Mouse (Mus musculus): ENCODE data around the gene Gm43720. TPM values are rescaled to one million over a fixed set of nuclear protein-coding genes. Genes with fewer than 3 reads are reported as not detected.
A peak's percentile ranks its signal among the peaks of the same experiment; 100 is the strongest.

Gene Gm43720
- polyA plus RNA-seq, 1 experiment from 2014 or later = 0.13 TPM

GRCm38 (mm10) chr5:138272409-138272923 lies 7.3 kb downstream of the Gm43720 start, which contains the start of gene Gal3st4:
Gene Gal3st4 (minus strand): TSS chr5:138272840.
- peak; percentile 71 for DNase-seq (ENCODE audit: low spot score)
- Histone ChIP-seq H3K27me3 (ENCODE audit: insufficient read depth, poor library complexity, severe bottlenecking) (0 out of 2 replicates have a peak, but pooled peaks cover 5% of the 10 kb centered on the region), H3K36me3 (peaks cover 41% of the 10 kb centered on the region), H3K27ac (peak within 1 kb of the TSS; percentile 90), H3K4me3 (peak within 1 kb of the TSS; percentile 47), H3K9me3 (no peaks in the 10 kb centered on the region), H3K4me1 (replicated peaks) (peaks cover 71% of the 10 kb centered on the region)
- WGBS = 2% methylated on average over 12 of the region's 12 CpGs

GRCm38 (mm10) chr5:138271232-138271631 lies 8.5 kb downstream of the Gm43720 start:
- Histone ChIP-seq H3K27ac (peak overlapping the region; percentile 90), H3K27me3 (ENCODE audit: insufficient read depth, poor library complexity, severe bottlenecking) (0 out of 2 replicates have a peak, but pooled peaks cover 5% of the 10 kb centered on the region), H3K36me3 (peaks cover 38% of the 10 kb centered on the region), H3K4me1 (replicated peaks) (peaks cover 59% of the 10 kb centered on the region), H3K9me3 (no peaks in the 10 kb centered on the region), H3K4me3 (peak overlapping the region; percentile 47)
- WGBS = 51% methylated on average over 3 of the region's 3 CpGs
- no peak for DNase-seq (ENCODE audit: low spot score)

- DNase-seq (ENCODE audit: low spot score) = no peak
- 79% methylated on average over 4 of the region's 4 CpGs for WGBS
- H3K9me3 ChIP-seq = no peaks in the 10 kb centered on the region
- peaks cover 47% of the 10 kb centered on the region for H3K4me1 ChIP-seq (replicated peaks)
- no peak overlapping the region for H3K4me3 ChIP-seq
- H3K36me3 ChIP-seq = peaks cover 23% of the 10 kb centered on the region
- 0 out of 2 replicates have a peak, but pooled peaks cover 5% of the 10 kb centered on the region for H3K27me3 ChIP-seq (ENCODE audit: insufficient read depth, poor library complexity, severe bottlenecking)
- H3K27ac ChIP-seq = no peak overlapping the region
Measured at GRCm38 (mm10) chr5:138268980-138269379, 10.8 kb downstream of the Gm43720 start.

GRCm38 (mm10) chr5:138267114-138267513 lies 12.6 kb downstream of the Gm43720 start:
- Histone ChIP-seq H3K27me3 (ENCODE audit: insufficient read depth, poor library complexity, severe bottlenecking) (0 out of 2 replicates have a peak, but pooled peaks cover 5% of the 10 kb centered on the region), H3K9me3 (no peaks in the 10 kb centered on the region), H3K4me1 (replicated peaks) (peaks cover 43% of the 10 kb centered on the region), H3K36me3 (peaks cover 27% of the 10 kb centered on the region), H3K27ac (no peak overlapping the region), H3K4me3 (no peak overlapping the region)
- WGBS = 93% methylated on average over 3 of the region's 3 CpGs
- no peak for DNase-seq (ENCODE audit: low spot score)

- DNase-seq (ENCODE audit: low spot score) = no peak
- Histone ChIP-seq H3K4me1 (replicated peaks) (peaks cover 34% of the 10 kb centered on the region), H3K9me3 (no peaks in the 10 kb centered on the region), H3K4me3 (no peak overlapping the region), H3K27me3 (ENCODE audit: insufficient read depth, poor library complexity, severe bottlenecking) (no peaks in the 10 kb centered on the region), H3K27ac (no peak overlapping the region), H3K36me3 (peaks cover 41% of the 10 kb centered on the region)
- 93% methylated on average over 4 of the region's 4 CpGs for WGBS
Measured at GRCm38 (mm10) chr5:138265712-138266111, 14.0 kb downstream of the Gm43720 start.

GRCm38 (mm10) chr5:138264207-138264578 lies 15.6 kb downstream of the Gm43720 start:
- no peaks in the 10 kb centered on the region for H3K27me3 ChIP-seq (ENCODE audit: insufficient read depth, poor library complexity, severe bottlenecking)
- no peak for DNase-seq (ENCODE audit: low spot score)
- peaks cover 56% of the 10 kb centered on the region for H3K36me3 ChIP-seq
- H3K9me3 ChIP-seq = no peaks in the 10 kb centered on the region
- H3K27ac ChIP-seq = peak overlapping the region; percentile 89
- H3K4me1 ChIP-seq (replicated peaks) = peaks cover 42% of the 10 kb centered on the region
- peak overlapping the region; percentile 83 for H3K4me3 ChIP-seq
- 22% methylated on average over 6 of the region's 6 CpGs for WGBS

GRCm38 (mm10) chr5:138263260-138264206 lies 16.2 kb downstream of the Gm43720 start, which contains the start of gene BC037034:
Gene BC037034 (minus strand): TSS chr5:138264033.
- H3K4me3 ChIP-seq = peak within 1 kb of the TSS; percentile 83
- under 1% methylated on average over 66 of the region's 71 CpGs for WGBS
- peak; percentile 90 for DNase-seq (ENCODE audit: low spot score)
- H3K27ac ChIP-seq = peak within 1 kb of the TSS; percentile 89
- H3K4me1 ChIP-seq (replicated peaks) = peaks cover 42% of the 10 kb centered on the region
- H3K27me3 ChIP-seq (ENCODE audit: insufficient read depth, poor library complexity, severe bottlenecking) = no peaks in the 10 kb centered on the region
- peaks cover 62% of the 10 kb centered on the region for H3K36me3 ChIP-seq
- no peaks in the 10 kb centered on the region for H3K9me3 ChIP-seq

- Histone ChIP-seq H3K36me3 (peaks cover 69% of the 10 kb centered on the region), H3K4me1 (replicated peaks) (peaks cover 42% of the 10 kb centered on the region), H3K27me3 (ENCODE audit: insufficient read depth, poor library complexity, severe bottlenecking) (no peaks in the 10 kb centered on the region), H3K4me3 (peak overlapping the region; percentile 83), H3K27ac (peak overlapping the region; percentile 89), H3K9me3 (no peaks in the 10 kb centered on the region)
- WGBS = 68% methylated on average over 18 of the region's 18 CpGs
- DNase-seq (ENCODE audit: low spot score) = no peak
Measured at GRCm38 (mm10) chr5:138262582-138263240, 17.0 kb downstream of the Gm43720 start.

GRCm38 (mm10) chr5:138262001-138262400 lies 17.8 kb downstream of the Gm43720 start:
- Histone ChIP-seq H3K4me3 (peak overlapping the region; percentile 83), H3K4me1 (replicated peaks) (peaks cover 42% of the 10 kb centered on the region), H3K9me3 (no peaks in the 10 kb centered on the region), H3K27ac (no peak overlapping the region), H3K36me3 (peaks cover 71% of the 10 kb centered on the region), H3K27me3 (ENCODE audit: insufficient read depth, poor library complexity, severe bottlenecking) (no peaks in the 10 kb centered on the region)
- WGBS = 84% methylated on average over 4 of the region's 4 CpGs
- DNase-seq (ENCODE audit: low spot score) = no peak

GRCm38 (mm10) chr5:138260834-138261233 lies 18.9 kb downstream of the Gm43720 start:
- 94% methylated on average over 11 of the region's 11 CpGs for WGBS
- no peak for DNase-seq (ENCODE audit: low spot score)

GRCm38 (mm10) chr5:138260051-138260450 lies 19.7 kb downstream of the Gm43720 start:
- no peak overlapping the region for H3K27ac ChIP-seq
- no peak for DNase-seq (ENCODE audit: low spot score)
- H3K27me3 ChIP-seq (ENCODE audit: insufficient read depth, poor library complexity, severe bottlenecking) = no peaks in the 10 kb centered on the region
- 77% methylated on average over 10 of the region's 10 CpGs for WGBS
- H3K4me1 ChIP-seq (replicated peaks) = peaks cover 53% of the 10 kb centered on the region
- no peak overlapping the region for H3K4me3 ChIP-seq
- no peaks in the 10 kb centered on the region for H3K9me3 ChIP-seq
- H3K36me3 ChIP-seq = peaks cover 56% of the 10 kb centered on the region

More at GRCm38 (mm10) chr5:138260834-138261233, 18.9 kb downstream of the Gm43720 start:
- Histone ChIP-seq H3K4me1 (replicated peaks) (peaks cover 52% of the 10 kb centered on the region), H3K27me3 (ENCODE audit: insufficient read depth, poor library complexity, severe bottlenecking) (no peaks in the 10 kb centered on the region), H3K36me3 (peaks cover 60% of the 10 kb centered on the region), H3K9me3 (no peaks in the 10 kb centered on the region), H3K4me3 (no peak overlapping the region), H3K27ac (no peak overlapping the region)

- no peaks in the 10 kb centered on the region for H3K27me3 ChIP-seq (ENCODE audit: insufficient read depth, poor library complexity, severe bottlenecking)
- H3K4me1 ChIP-seq (replicated peaks) = peaks cover 47% of the 10 kb centered on the region
- WGBS = 79% methylated on average over 7 of the region's 7 CpGs
- no peak overlapping the region for H3K4me3 ChIP-seq
- DNase-seq (ENCODE audit: low spot score) = no peak
- H3K27ac ChIP-seq = no peak overlapping the region
- H3K36me3 ChIP-seq = peaks cover 56% of the 10 kb centered on the region
- H3K9me3 ChIP-seq = no peaks in the 10 kb centered on the region
Measured at GRCm38 (mm10) chr5:138258993-138259392, 20.8 kb downstream of the Gm43720 start.

Data from hindbrain, embryonic 10.5 days (tissue).